Mouse (Mus musculus): ENCODE measurements at regions not wholly inside any gene's neighbourhood (a gene's known extent, or its start where the extent isn't known, plus 50 kb on each side); places are given as distances from the start of the nearest gene placed in this dataset.
"Not testable (repeated sequence)": the region's sequence is repeated elsewhere in the genome, so short reads cannot be mapped to it uniquely, and the experiment has no call there.

DNA sequence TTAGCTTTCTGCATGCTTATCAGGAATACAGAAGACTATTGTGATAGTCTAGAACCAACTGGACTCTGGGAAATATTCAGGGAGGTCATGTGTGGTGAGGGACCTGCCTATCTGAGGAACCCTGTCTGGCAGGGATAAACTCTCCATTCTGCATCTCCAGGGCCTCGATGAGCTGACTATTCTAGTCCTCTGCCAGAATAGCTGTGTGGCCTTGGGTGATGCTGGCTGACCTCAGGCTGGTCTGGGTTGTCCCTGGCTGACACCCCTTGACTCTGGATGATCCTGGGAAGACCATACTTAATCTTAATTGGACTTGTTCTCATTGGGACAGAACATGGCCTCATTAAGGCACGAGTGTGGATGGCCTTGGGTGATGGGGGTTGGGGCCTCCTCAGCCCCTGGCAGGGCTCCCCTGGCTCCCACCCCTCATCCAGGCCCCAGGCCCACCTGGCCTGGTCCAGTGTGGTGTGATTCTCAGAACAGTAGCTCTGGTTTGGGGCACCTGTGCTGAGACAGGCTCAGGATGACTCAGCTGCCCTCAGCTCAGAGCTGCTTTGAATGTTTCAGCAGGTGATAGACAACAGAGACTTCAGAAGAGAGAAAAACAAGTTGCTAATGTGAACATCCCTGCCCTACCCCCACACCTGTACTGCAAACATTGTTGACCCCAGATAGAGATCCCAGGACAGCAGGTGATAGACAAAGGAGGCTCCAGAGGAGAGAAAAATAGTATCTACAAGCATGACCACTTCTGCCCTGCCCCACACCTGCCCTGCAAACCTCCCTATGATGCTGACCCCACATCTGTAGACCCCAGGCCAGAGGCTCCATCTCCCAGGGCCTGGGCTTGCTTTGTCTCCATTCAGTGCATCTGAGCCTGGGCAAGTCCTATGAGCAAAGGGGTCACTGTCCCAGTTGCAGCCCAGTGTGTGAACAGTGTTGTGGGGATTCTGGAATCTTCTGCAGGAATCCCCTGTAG is 68.0 kb downstream of the Tmem121 start:
- TF ChIP-seq CTCF (IDR thresholded peaks at IDR 0.05; ENCODE audit: insufficient read depth, low read length); POLR2A (IDR thresholded peaks at IDR 0.05; ENCODE audit: borderline replicate concordance, extremely low read depth, low read depth, low read length): not testable (repeated sequence)
